Mouse (Mus musculus) cerebellum, postnatal 10 days (tissue): ENCODE measurements around the gene Gm42906.

Experiments
- DNase-seq, 2 experiments: peaks; one replicate each; pipeline ENCODE4 v3.0.0; 2021; ENCODE audit warnings: mixed read lengths in 2 of 2

Gene Gm42906

GRCm38 (mm10) chr5:151060476-151060875, 367.5 kb downstream of the Gm42906 start:
- DNase-seq = peak; percentile 52 to 60

GRCm38 (mm10) chr5:151059772-151060171, 368.2 kb downstream of the Gm42906 start:
- no peak for DNase-seq

GRCm38 (mm10) chr5:151059352-151059751, 368.6 kb downstream of the Gm42906 start:
- DNase-seq = peak in 1 of 2 experiments; percentile 31

- DNase-seq = no peak
These were observed 370.2 kb downstream of the Gm42906 start for GRCm38 (mm10) chr5:151057716-151058115.

GRCm38 (mm10) chr5:151056920-151057294, 371.1 kb downstream of the Gm42906 start:
- DNase-seq = no peak

GRCm38 (mm10) chr5:151056255-151056919, 371.6 kb downstream of the Gm42906 start:
- no peak for DNase-seq

- no peak for DNase-seq
These were observed 372.4 kb downstream of the Gm42906 start for GRCm38 (mm10) chr5:151055426-151056090.

GRCm38 (mm10) chr5:151054743-151055114, 373.2 kb downstream of the Gm42906 start:
- DNase-seq = no peak

GRCm38 (mm10) chr5:151054100-151054742, 373.7 kb downstream of the Gm42906 start:
- no peak for DNase-seq

- no peak for DNase-seq
These were observed 374.8 kb downstream of the Gm42906 start for GRCm38 (mm10) chr5:151053190-151053589.

GRCm38 (mm10) chr5:151052331-151052730, 375.6 kb downstream of the Gm42906 start:
- DNase-seq = no peak

- DNase-seq = no peak
These were observed 380.5 kb downstream of the Gm42906 start for GRCm38 (mm10) chr5:151047488-151047887.

- DNase-seq = peak; percentile 78 to 85
These were observed 381.0 kb downstream of the Gm42906 start for GRCm38 (mm10) chr5:151046917-151047316.

GRCm38 (mm10) chr5:151046131-151046530, 381.8 kb downstream of the Gm42906 start:
- DNase-seq = no peak

GRCm38 (mm10) chr5:151042911-151043310, 385.1 kb downstream of the Gm42906 start:
- no peak for DNase-seq

GRCm38 (mm10) chr5:151037871-151038270, 390.1 kb downstream of the Gm42906 start:
- DNase-seq = peak; percentile 70 to 82

GRCm38 (mm10) chr5:151034715-151035512, 393.0 kb downstream of the Gm42906 start:
- peak; percentile 62 to 77 for DNase-seq

GRCm38 (mm10) chr5:151028906-151029305, 399.1 kb downstream of the Gm42906 start:
- DNase-seq = peak; percentile 83 to 86

GRCm38 (mm10) chr5:151027171-151027570, 400.8 kb downstream of the Gm42906 start:
- peak; percentile 74 to 87 for DNase-seq

GRCm38 (mm10) chr5:151026069-151026468, 401.9 kb downstream of the Gm42906 start:
- no peak for DNase-seq

- no peak for DNase-seq
These were observed 403.5 kb downstream of the Gm42906 start for GRCm38 (mm10) chr5:151024483-151024882.

GRCm38 (mm10) chr5:151023461-151023860, 404.5 kb downstream of the Gm42906 start:
- peak; percentile 81 to 91 for DNase-seq

GRCm38 (mm10) chr5:151022939-151023338, 405.0 kb downstream of the Gm42906 start:
- no peak for DNase-seq
